Mouse (Mus musculus) forebrain, postnatal 0 days (tissue): ENCODE measurements around the gene Camta1. TPM values are rescaled to one million over a fixed set of nuclear protein-coding genes. Genes with fewer than 3 reads are reported as not detected.

Source experiments
- ATAC-seq: fragments of 200-750 bp; cut with Nextera tagmentation; 2 replicates; pipeline ENCODE4 v1.8.0; 2017; ENCODE audit warnings: mild to moderate bottlenecking, moderate library complexity
- DNase-seq: peaks from one replicate; pipeline ENCODE4 v3.0.0-alpha.2; 2015
- H3K27ac ChIP-seq: fragments of 300-500 bp; sonication (generic); 2 replicates; pipeline ENCODE4 v1.5.1; 2014; ENCODE audit warnings: low read depth, mild to moderate bottlenecking, antibody characterized with exemption, low read length, moderate library complexity, mixed read lengths
- H3K27me3 ChIP-seq: fragments of 300-500 bp; sonication (generic); 2 replicates; pipeline ENCODE4 v1.6.1; 2014; ENCODE audit warnings: mild to moderate bottlenecking, low read length, mixed read lengths; ENCODE audit not compliant: insufficient read depth
- H3K36me3 ChIP-seq: fragments of 300-500 bp; sonication (generic); 2 replicates; pipeline ENCODE4 v1.6.1; 2014; ENCODE audit warnings: mild to moderate bottlenecking, moderate library complexity; ENCODE audit not compliant: insufficient read depth
- H3K4me1 ChIP-seq: fragments of 300-500 bp; sonication (generic); 2 replicates; pipeline ENCODE4 v1.6.1; 2014; ENCODE audit warnings: antibody characterized with exemption; ENCODE audit not compliant: insufficient read depth
- H3K4me2 ChIP-seq: fragments of 300-500 bp; sonication (generic); 2 replicates; pipeline ENCODE4 v1.6.1; 2014; ENCODE audit warnings: low read depth, mild to moderate bottlenecking, moderate library complexity
- H3K4me3 ChIP-seq: fragments of 300-500 bp; sonication (generic); 2 replicates; pipeline ENCODE4 v1.5.1; 2014; ENCODE audit warnings: low read depth, low read length, mixed read lengths
- H3K9ac ChIP-seq: fragments of 300-500 bp; sonication (generic); 2 replicates; pipeline ENCODE4 v1.6.1; 2014; ENCODE audit warnings: mild to moderate bottlenecking
- H3K9me3 ChIP-seq: fragments of 300-500 bp; sonication (generic); 2 replicates; pipeline ENCODE4 v1.6.1; 2016; ENCODE audit warnings: low read length
- CTCF ChIP-seq: sonication (generic); IDR thresholded peaks from 2 replicates; pipeline ENCODE4 v1.5.1; 2016; ENCODE audit warnings: antibody characterized with exemption, control low read depth, low read depth
- WGBS: fragments of 180-500 bp; shearing (Covaris S2); extraction: QIAGEN DNeasy Blood & Tissue Kit; methylation state at CpG from one replicate; pipeline ENCODE4 v1.1.7; 2014; 5-methylcytosine and 5-hydroxymethylcytosine counted together
- polyA plus RNA-seq: library from polyadenylated mRNA; unstranded; fragments of >200 nt; fragmentation: Nextera tagmentation; extraction: Ambion mirVana; gene quantifications from 2 replicates; pipeline ENCODE4 v1.2.1, GENCODE M21; 2015
- total RNA-seq: library from RNA; depleted of rRNA; stranded (reverse); fragments of >200 nt; gene quantifications from 2 replicates; pipeline ENCODE4 v1.2.3, GENCODE M21; 2014

Camta1 gene
- total and polyA plus RNA-seq, 2 experiments from 2014 or later = 87.4 to 131 TPM

DNA sequence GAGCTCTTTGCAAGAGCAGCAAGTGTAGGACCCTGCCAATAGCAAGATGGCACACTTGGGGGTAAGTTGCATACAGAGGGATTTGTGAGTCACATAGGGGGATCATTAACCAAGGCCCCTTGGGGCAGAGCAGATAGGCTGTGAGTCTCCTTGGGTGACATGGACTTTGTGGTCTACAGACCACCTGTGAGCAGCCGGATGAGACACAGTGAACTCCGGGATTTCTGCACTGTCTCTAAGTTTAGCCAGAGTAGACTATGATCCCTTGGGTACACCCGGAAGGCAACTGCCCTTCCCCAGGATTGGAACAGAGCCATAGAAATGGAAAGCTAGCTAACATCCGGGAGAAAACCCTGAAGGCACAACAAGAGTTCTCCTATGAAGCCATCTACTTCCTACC, 417.0 kb downstream of the Camta1 start:
- no peak overlapping the region for H3K9ac ChIP-seq
- ATAC-seq (no peak), DNase-seq (no peak)
- H3K27me3 ChIP-seq = 0 out of 2 replicates have a peak, but pooled peaks cover 5% of the 10 kb centered on the region
- 90% methylated on average over 4 of the region's 4 CpGs for WGBS
- TF ChIP-seq CTCF = no peak
- H3K36me3 ChIP-seq = no peaks in the 10 kb centered on the region
- H3K9me3 ChIP-seq = no peaks in the 10 kb centered on the region
- no peak overlapping the region for H3K27ac ChIP-seq
- H3K4me2 ChIP-seq = no peak overlapping the region
- no peak overlapping the region for H3K4me3 ChIP-seq
- no peaks in the 10 kb centered on the region for H3K4me1 ChIP-seq

DNA sequence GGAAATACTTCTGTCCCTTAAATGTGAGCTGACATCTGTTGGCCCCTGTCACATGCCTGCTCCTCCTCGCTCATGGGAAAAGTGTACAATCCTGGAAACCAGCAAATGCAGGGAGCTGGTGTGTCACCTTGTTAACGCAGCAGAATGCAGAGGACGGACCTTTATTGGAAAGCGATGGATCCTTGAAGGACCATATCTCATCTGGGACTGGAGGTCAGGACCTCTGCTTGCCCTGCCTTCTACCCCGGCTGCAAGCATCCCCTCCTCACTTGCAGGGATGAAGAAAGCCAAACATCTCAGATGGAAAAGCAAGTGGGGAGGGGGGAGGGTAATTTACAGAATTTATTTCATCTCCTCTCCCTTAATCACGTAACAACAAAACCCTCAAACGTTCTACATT, 423.1 kb downstream of the Camta1 start:
- no peak for TF ChIP-seq CTCF
- no peak overlapping the region for H3K27ac ChIP-seq
- no peak overlapping the region for H3K9ac ChIP-seq
- 40% methylated on average over 7 of the region's 7 CpGs for WGBS
- peaks cover 10% of the 10 kb centered on the region; the same call in 1 of the 2 replicates for H3K4me1 ChIP-seq
- no peaks in the 10 kb centered on the region for H3K9me3 ChIP-seq
- DNase-seq (no peak), ATAC-seq (no peak)
- H3K4me2 ChIP-seq = no peak overlapping the region
- no peaks in the 10 kb centered on the region for H3K36me3 ChIP-seq
- peaks cover 4% of the 10 kb centered on the region; the same call in 1 of the 2 replicates for H3K27me3 ChIP-seq
- no peak overlapping the region for H3K4me3 ChIP-seq

DNA sequence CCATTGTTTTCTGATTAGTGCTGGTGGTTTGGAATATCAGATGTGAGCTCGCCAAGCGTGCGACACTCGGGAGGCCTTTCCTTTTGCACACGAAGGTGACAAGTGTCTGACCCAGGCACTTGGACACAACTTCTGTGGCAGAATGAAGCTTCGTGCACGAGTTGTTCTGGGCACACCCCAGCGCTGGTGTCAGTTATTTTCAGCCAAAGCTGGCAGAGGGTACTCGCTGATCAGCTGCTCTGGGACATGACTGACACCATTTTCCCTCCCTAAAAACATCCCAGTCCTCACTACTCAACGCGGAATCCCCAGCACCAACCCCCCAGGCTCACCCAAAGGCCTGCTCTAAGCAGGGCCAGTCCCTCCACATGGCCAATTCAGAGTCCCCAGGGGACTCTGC, 423.8 kb downstream of the Camta1 start:
- H3K36me3 ChIP-seq = no peaks in the 10 kb centered on the region
- H3K9me3 ChIP-seq = no peaks in the 10 kb centered on the region
- ATAC-seq (no peak), DNase-seq (no peak)
- H3K9ac ChIP-seq = no peak overlapping the region
- TF ChIP-seq CTCF = no peak
- H3K4me2 ChIP-seq = no peak overlapping the region
- H3K27ac ChIP-seq = no peak overlapping the region
- H3K4me3 ChIP-seq = no peak overlapping the region
- peaks cover 4% of the 10 kb centered on the region; the same call in 1 of the 2 replicates for H3K27me3 ChIP-seq
- 48% methylated on average over 11 of the region's 11 CpGs for WGBS
- peaks cover 10% of the 10 kb centered on the region; the same call in 1 of the 2 replicates for H3K4me1 ChIP-seq

DNA sequence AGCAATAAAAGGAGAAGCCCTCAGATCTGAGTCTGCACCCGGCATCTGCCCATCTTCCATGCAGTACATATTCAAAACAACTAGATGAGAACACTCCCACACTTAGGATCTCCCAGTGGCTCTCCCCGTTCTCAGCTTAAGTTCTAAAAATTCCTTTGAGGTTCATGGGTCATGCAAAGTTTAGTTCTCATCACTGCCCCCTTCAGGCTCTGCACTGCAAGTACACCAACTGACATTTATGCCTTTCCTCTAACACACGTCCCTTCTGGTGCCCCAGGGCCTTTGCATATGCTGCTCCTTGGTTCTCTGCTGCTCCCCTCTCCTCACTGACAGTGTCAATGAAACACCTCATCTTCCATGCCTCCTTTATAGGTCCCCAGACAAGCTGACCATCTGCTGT, 436.5 kb downstream of the Camta1 start:
- WGBS = 77% methylated on average over 3 of the region's 3 CpGs
- DNase-seq = no peak
- ATAC-seq = no peak
- Histone ChIP-seq H3K27ac (no peak overlapping the region), H3K36me3 (no peaks in the 10 kb centered on the region; the same call in 1 of the 2 replicates), H3K27me3 (peaks cover 16% of the 10 kb centered on the region), H3K9ac (no peak overlapping the region), H3K9me3 (0 out of 2 replicates have a peak, but pooled peaks cover 7% of the 10 kb centered on the region), H3K4me3 (no peak overlapping the region), H3K4me1 (no peaks in the 10 kb centered on the region), H3K4me2 (no peak overlapping the region)
- no peak for TF ChIP-seq CTCF

DNA sequence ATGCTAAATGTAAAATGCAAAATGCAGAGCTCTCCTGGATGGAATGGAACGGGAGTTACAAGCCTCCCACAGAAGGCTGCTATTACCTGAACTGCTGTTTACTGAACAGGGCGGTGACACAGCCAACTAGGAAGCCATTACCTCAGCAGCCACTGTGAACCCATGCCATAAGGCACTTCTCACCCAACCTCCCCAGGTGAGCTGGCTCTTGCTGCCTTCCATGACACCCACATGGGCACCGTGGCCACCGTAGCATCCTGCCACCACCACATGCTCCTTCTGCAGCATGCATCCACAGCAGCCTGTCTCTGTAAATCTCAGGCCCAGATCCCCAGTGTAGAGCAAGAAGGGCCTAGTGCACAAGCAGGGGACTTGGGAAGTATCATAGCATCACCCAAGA, 438.8 kb downstream of the Camta1 start:
- Histone ChIP-seq H3K9ac (no peak overlapping the region), H3K9me3 (0 out of 2 replicates have a peak, but pooled peaks cover 7% of the 10 kb centered on the region), H3K27me3 (peaks cover 20% of the 10 kb centered on the region), H3K27ac (0 out of 2 replicates have a peak overlapping the region, but pooled peaks have one; percentile 15), H3K36me3 (no peaks in the 10 kb centered on the region), H3K4me1 (no peaks in the 10 kb centered on the region), H3K4me3 (no peak overlapping the region), H3K4me2 (no peak overlapping the region)
- ATAC-seq (no peak), DNase-seq (no peak)
- no peak for TF ChIP-seq CTCF
- WGBS = 61% methylated on average over 4 of the region's 4 CpGs

GRCm38 (mm10) chr4:151422361-151422760, 439.3 kb downstream of the Camta1 start:
- no peak overlapping the region for H3K4me3 ChIP-seq
- no peak for TF ChIP-seq CTCF
- H3K4me2 ChIP-seq = no peak overlapping the region
- H3K27me3 ChIP-seq = peaks cover 20% of the 10 kb centered on the region
- 34% methylated on average over 8 of the region's 8 CpGs for WGBS
- no peak overlapping the region for H3K9ac ChIP-seq
- no peaks in the 10 kb centered on the region for H3K36me3 ChIP-seq
- H3K4me1 ChIP-seq = no peaks in the 10 kb centered on the region
- peak; percentile 48; the same call in 1 of the 2 replicates for ATAC-seq
- H3K9me3 ChIP-seq = 0 out of 2 replicates have a peak, but pooled peaks cover 4% of the 10 kb centered on the region
- DNase-seq = peak; percentile 72
- H3K27ac ChIP-seq = no peak overlapping the region

DNA sequence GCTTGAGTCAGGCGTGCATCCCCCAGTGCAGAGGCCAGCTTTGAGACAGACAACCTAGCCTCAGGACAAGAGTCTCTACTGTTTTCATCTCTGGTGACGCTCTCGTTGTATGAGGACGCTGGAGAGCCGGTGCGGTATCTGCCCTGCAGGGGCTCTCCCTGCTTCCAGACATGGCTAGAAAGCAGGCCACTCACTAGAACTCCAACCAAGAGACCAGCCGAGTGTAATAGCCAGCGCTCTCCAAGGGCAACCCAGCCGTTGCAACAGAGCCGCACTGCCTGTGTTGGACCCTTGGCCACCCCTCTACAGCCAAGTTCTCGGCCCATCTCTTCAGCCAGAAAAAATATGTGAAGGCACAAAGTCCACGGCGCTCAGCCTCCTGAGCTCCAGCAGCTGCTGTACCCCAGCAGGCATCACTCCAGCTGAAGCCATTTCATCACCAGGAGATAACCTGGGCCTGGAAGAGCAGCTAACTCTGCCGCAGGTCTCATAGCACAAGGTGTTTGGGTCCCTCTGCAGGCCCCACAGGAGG, 443.3 kb downstream of the Camta1 start:
- DNase-seq (no peak), ATAC-seq (no peak)
- Histone ChIP-seq H3K27me3 (peaks cover 26% of the 10 kb centered on the region; the same call in 1 of the 2 replicates), H3K9ac (no peak overlapping the region), H3K4me1 (no peaks in the 10 kb centered on the region), H3K9me3 (no peaks in the 10 kb centered on the region), H3K27ac (no peak overlapping the region), H3K4me2 (no peak overlapping the region), H3K4me3 (no peak overlapping the region), H3K36me3 (no peaks in the 10 kb centered on the region)
- no peak for TF ChIP-seq CTCF
- WGBS = 76% methylated on average over 14 of the region's 14 CpGs
